Mouse (Mus musculus): ENCODE measurements around the gene 0610040J01Rik.

DNA sequence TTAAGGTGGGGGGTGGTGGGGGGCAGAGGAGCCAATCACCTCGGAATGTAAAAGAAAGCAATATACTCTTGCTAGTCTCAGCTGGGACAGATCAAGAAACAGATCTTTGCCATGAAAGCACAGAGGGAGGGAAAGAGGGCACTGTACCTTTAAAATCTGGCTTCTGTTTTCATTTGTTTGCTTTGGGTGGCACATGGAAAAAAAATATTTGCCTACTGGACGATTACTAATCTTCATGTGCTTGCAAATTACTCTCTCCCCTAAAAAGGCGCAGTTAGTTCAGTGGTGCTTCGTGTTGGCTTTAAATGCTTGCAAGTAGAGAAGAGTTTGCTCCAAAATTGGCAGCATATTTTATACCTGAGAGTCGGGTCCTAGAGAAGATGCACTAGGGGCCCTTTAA lies 13.7 kb downstream of the 0610040J01Rik start:
- TF ChIP-seq CTCF (IDR thresholded peaks at IDR 0.05; ENCODE audit: low read depth) (no peak), EP300 (IDR thresholded peaks at IDR 0.05; ENCODE audit: low read depth) (no peak)

All from heart, postnatal 0 days (tissue).